Mouse (Mus musculus) cerebellum, adult 2 months (tissue): Measurements from ENCODE around the gene Depdc1b. TPM values are rescaled to one million over a fixed set of nuclear protein-coding genes. Genes with fewer than 3 reads are reported as not detected.

Source experiments
- DNase-seq, 2 experiments: peaks; one replicate each; pipeline ENCODE4 v3.0.0; 2021
- H3K27ac ChIP-seq: fragments of 200-500 bp; 2 replicates; pipeline ENCODE4 v1.5.1; 2012; ENCODE audit warnings: low read length, control low read depth, inconsistent platforms; ENCODE audit not compliant: insufficient read depth
- H3K27me3 ChIP-seq: fragments of 200-500 bp; 2 replicates; pipeline ENCODE4 v1.6.1; 2012; ENCODE audit warnings: inconsistent platforms, mild to moderate bottlenecking, low read length, moderate library complexity; ENCODE audit not compliant: control insufficient read depth, insufficient read depth
- H3K4me1 ChIP-seq: fragments of 200-500 bp; 2 replicates; pipeline ENCODE4 v1.6.1; 2011; ENCODE audit warnings: low read length; ENCODE audit not compliant: control insufficient read depth, insufficient read depth
- H3K4me3 ChIP-seq: fragments of 200-500 bp; replicated peaks from 2 replicates; pipeline ENCODE3; 2011; ENCODE audit warnings: mild to moderate bottlenecking, low read depth, low read length, control low read depth; ENCODE audit not compliant: insufficient read depth
- CTCF ChIP-seq: fragments of 200-500 bp; IDR thresholded peaks from 2 replicates; pipeline ENCODE4 v1.5.1; 2011; ENCODE audit warnings: low read depth, mild to moderate bottlenecking, control low read depth, low read length, moderate library complexity, borderline replicate concordance; ENCODE audit not compliant: insufficient read depth
- POLR2A ChIP-seq: fragments of 200-500 bp; IDR thresholded peaks from 2 replicates; pipeline ENCODE4 v1.6.1; 2011; ENCODE audit warnings: low read length, control low read depth, borderline replicate concordance; ENCODE audit not compliant: insufficient read depth
- WGBS: fragments of 180-500 bp; shearing (Covaris S2); methylation state at CpG from one replicate; pipeline ENCODE4 v1.1.7; 2018; 5-methylcytosine and 5-hydroxymethylcytosine counted together
- polyA plus RNA-seq: library from polyadenylated mRNA; depleted of rRNA; stranded (reverse); fragments of >200 nt; gene quantifications from 2 replicates; pipeline ENCODE4 v1.2.3, GENCODE M21; 2012

Depdc1b gene
- polyA plus RNA-seq, 1 experiment, result 0.98 TPM

DNA sequence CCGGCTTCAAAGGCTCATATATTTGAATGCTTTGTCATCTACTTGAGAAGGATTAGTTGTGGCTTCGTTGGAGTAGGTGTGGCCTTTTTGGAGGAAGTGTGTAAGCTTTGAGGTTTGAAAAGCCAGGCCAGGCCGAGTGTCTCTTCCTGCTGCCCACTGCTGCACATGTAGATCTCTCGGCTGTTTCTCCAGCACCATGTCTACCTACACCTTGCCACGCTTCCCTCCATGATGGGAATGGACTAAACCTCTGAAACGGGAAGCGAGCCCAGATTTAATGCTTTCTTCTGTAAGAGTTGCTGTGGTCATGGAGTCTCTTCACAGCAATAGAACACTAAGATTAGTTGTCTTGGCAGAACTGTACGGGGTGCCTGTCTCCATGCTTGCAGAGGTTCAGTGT, 4.1 kb downstream of the Depdc1b start:
- no peak for DNase-seq
- Histone ChIP-seq H3K27me3 (no peaks in the 10 kb centered on the region), H3K27ac (no peak overlapping the region), H3K4me1 (peaks cover 3% of the 10 kb centered on the region; the same call in 1 of the 2 replicates), H3K4me3 (no peak overlapping the region)
- TF ChIP-seq CTCF (no peak), POLR2A (no peak)
- WGBS, result 93% methylated on average over 8 of the region's 8 CpGs

DNA sequence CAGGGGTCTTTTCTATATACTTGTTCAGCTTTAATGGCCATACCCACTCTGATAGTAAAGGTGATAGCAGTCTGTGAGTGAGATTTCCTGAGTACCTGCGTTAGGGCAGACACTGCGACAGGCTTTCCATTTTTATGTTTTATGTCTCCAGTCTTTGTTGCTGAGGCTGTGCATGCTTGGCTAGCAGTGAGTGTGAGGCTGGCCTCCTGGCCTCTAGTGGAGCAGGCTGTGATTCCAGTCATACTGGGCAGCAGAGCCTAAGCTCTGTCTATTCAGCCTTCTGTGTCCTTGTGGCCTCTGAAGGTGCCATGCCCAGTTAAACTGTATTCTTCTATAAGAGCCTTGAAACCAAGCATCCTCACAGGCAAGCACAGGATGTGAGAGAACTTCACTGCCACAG, 6.3 kb downstream of the Depdc1b start:
- Histone ChIP-seq H3K27me3 (no peaks in the 10 kb centered on the region), H3K4me1 (no peaks in the 10 kb centered on the region), H3K27ac (no peak overlapping the region), H3K4me3 (no peak overlapping the region)
- DNase-seq, result no peak
- no peak for TF ChIP-seq POLR2A
- TF ChIP-seq CTCF, result no peak
- WGBS, result 99% methylated on average over 2 of the region's 2 CpGs

DNA sequence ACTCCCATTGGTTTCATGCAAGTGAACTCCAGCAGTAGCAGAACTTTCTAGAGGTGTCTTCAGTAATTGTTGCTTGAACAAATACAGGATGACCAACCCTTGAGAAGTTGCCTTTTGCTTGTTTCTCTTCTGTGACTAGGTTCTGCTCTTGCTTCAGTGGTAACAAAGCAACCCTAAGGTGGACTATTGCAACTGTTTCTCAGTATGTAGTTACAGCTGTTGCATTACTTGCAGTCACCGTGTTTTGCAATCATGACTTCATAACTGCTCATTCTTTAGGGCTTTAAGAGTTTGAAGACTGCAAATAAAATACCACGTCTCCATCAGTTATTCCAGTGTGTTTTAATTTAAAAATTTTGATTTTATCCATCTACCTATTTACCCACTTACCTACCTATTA, 7.2 kb downstream of the Depdc1b start:
- Histone ChIP-seq H3K27ac (no peak overlapping the region), H3K27me3 (no peaks in the 10 kb centered on the region), H3K4me1 (no peaks in the 10 kb centered on the region), H3K4me3 (no peak overlapping the region)
- WGBS, result 96% methylated on average over 2 of the region's 2 CpGs
- DNase-seq, result no peak
- TF ChIP-seq POLR2A (no peak), CTCF (no peak)

DNA sequence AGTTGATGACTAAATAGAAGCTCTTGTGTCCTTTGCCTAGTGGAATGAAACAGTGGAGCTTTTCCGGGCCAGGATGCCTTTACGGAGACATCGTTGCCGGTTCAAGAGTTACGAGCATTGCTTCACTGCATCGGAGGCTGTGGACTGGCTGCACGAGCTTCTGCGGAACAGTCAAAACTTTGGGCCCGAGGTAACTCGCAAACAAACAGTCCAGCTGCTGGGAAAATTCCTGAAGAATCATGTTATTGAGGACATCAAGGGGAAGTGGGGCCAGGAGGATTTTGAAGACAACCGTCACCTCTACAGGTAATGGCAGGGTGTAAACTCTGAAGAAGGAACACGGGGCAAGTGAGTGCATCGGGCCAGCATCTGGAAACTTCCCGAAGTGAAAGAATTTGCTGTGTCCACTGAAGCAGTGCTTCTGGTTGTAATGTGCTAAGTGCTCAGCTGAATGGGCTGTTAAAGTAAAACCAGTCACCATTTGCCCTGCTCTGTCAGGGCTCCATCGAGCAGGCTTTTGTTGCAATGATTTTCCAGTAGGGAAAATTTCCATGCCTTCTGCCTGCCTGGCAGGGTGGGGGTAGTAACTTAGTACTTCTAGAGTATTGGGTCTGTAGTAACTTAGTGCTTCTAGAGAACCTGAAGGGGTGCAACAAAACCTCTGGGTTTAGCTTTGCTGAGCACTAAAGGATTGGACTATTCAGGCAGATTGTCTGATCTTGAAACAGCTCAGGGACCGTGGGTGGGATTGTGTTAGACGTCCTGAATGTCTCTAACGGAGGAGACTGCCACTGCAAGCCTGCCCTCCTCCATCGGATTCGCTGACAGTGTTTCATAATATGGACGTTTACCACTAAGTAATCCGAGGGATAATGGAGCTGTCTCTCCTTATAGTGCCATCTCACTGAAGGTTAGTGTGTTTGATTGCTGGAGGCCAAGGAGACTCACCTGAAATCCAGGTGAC, 8.0 kb downstream of the Depdc1b start:
- no peak for DNase-seq
- WGBS, result 93% methylated on average over 22 of the region's 22 CpGs

DNA sequence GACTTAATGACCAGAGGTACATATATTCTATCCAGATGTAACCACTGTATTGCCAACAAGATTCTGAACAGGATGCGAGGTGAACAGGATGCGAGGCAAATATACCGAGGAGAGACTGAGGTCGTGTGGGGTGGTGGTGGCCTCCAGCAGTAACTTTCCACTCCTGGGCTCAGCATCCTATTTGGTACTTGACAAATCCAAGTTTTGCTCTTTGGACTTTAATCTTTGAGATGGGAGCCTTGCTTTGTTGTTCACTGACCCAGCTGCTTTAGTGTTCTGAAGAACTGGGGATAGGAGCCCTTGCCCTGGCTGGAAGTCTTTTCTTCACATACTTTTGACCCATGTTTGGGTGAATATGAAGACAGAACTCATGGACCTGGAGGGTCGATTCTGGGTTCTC, 9.7 kb downstream of the Depdc1b start:
- WGBS, result 92% methylated on average over 5 of the region's 5 CpGs
- Histone ChIP-seq H3K27me3 (no peaks in the 10 kb centered on the region), H3K4me1 (no peaks in the 10 kb centered on the region), H3K27ac (no peak overlapping the region), H3K4me3 (no peak overlapping the region)
- TF ChIP-seq POLR2A (no peak), CTCF (no peak)
- no peak for DNase-seq

More for the DNA sequence above, 8.0 kb downstream of the Depdc1b start:
- no peaks in the 10 kb centered on the region for H3K27me3 ChIP-seq
- no peaks in the 10 kb centered on the region for H3K4me1 ChIP-seq
- H3K27ac ChIP-seq, result no peak overlapping the region
- no peak overlapping the region for H3K4me3 ChIP-seq
- TF ChIP-seq POLR2A, result no peak
- TF ChIP-seq CTCF, result no peak

DNA sequence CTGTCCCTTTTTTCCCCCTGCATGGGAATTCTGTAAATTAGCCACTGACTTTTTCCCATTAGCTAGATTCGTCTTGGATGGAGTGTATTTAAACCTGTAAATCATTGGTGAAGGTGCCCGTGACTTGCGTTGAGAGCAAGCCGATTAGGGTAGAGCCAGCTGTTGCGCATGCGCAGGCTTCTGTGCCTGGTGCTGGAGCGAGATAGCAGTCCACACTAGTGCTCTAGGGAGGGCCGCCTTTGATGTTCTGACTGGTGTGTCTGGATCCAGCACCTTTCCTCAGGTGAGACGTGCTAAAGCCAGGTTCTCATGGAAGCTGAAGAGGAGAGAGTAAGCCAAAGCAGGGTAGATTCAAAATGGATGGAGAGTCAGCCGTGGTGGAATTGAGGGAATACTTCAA, 10.2 kb downstream of the Depdc1b start:
- no peaks in the 10 kb centered on the region for H3K27me3 ChIP-seq
- no peaks in the 10 kb centered on the region for H3K4me1 ChIP-seq
- TF ChIP-seq CTCF (no peak), POLR2A (no peak)
- H3K27ac ChIP-seq, result no peak overlapping the region
- no peak overlapping the region for H3K4me3 ChIP-seq
- 97% methylated on average over 10 of the region's 10 CpGs for WGBS
- no peak for DNase-seq

DNA sequence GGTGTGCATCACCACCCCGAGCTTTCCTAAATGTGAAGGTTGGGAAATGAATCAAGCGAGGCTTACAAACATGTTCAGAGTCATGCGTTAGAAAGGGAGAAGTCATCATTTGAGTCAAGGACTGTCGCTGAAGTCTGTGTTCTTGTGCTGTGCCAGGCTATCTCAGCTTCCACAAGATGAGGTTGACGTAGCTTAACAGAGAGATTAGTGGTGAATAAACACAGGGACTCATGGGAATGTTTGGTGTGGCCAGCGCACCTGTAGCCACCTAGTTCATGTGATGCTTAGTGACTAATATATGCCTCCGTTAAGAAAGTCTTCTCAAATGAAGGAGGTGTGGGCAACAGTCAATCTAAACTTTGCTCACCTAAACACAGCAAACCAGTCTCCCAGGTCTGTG, 10.9 kb downstream of the Depdc1b start:
- H3K27ac ChIP-seq, result no peak overlapping the region
- TF ChIP-seq POLR2A, result no peak
- no peak for TF ChIP-seq CTCF
- H3K4me1 ChIP-seq, result no peaks in the 10 kb centered on the region
- WGBS, result 94% methylated on average over 7 of the region's 7 CpGs
- H3K27me3 ChIP-seq, result no peaks in the 10 kb centered on the region
- no peak for DNase-seq
- H3K4me3 ChIP-seq, result no peak overlapping the region
